Mouse (Mus musculus) A20 (cell line): Measurements from ENCODE around the gene Akp3.

Experiments
- DNase-seq: peaks from one replicate; pipeline ENCODE4 v3.0.0-alpha.2; 2011; ENCODE audit warnings: low read depth, low spot score

The Akp3 gene

GRCm38 (mm10) chr1:87154501-87155120, 29.8 kb downstream of the Akp3 start:
- DNase-seq: no peak

GRCm38 (mm10) chr1:87155531-87156198, 30.9 kb downstream of the Akp3 start:
- DNase-seq: no peak

GRCm38 (mm10) chr1:87156199-87156587, 31.4 kb downstream of the Akp3 start, which contains the start of gene Ecel1:
Ecel1 (minus strand) TSS chr1:87156521.
- no peak for DNase-seq

- DNase-seq: no peak
These were observed 34.6 kb downstream of the Akp3 start for GRCm38 (mm10) chr1:87159396-87159795.

- no peak for DNase-seq
These were observed 39.5 kb downstream of the Akp3 start for GRCm38 (mm10) chr1:87164164-87164795.

- no peak for DNase-seq
These were observed 40.0 kb downstream of the Akp3 start for GRCm38 (mm10) chr1:87164796-87165184.

- no peak for DNase-seq
These were observed 45.7 kb downstream of the Akp3 start for GRCm38 (mm10) chr1:87170458-87170857.

GRCm38 (mm10) chr1:87171312-87171711, 46.5 kb downstream of the Akp3 start:
- DNase-seq: no peak

GRCm38 (mm10) chr1:87172316-87172715, 47.5 kb downstream of the Akp3 start:
- no peak for DNase-seq

GRCm38 (mm10) chr1:87174006-87174955, 49.5 kb downstream of the Akp3 start:
- peak; percentile 72 for DNase-seq

- no peak for DNase-seq
These were observed 51.1 kb downstream of the Akp3 start for GRCm38 (mm10) chr1:87175852-87176292.
